Mouse (Mus musculus): ENCODE results near the gene Grip1. TPM values are rescaled to one million over a fixed set of nuclear protein-coding genes. Genes with fewer than 3 reads are reported as not detected.

The Grip1 gene
- polyA plus RNA-seq, 1 experiment = 0.13 TPM

DNA sequence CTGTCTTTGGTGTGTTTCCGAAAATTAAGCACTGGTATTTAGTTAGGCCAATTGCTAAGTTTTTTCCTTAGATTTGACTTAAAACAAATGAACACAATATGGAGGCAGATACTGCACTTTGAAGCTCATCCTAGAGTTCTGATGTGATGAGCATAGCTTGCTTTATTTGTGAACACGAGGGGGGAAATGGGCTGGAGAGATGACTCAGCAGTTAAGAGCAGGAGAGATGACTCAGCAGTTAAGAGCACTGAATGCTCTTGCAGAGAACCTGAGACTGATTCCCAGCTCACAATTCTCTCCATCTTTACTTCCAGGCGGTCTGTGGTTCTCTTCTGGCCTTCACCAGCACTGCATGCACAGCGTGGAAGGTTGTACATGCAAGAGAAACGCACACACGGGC, 273.3 kb downstream of the Grip1 start:
- Histone ChIP-seq H3K36me3 (ENCODE audit: control insufficient read depth, insufficient read depth, low read length) (no peaks in the 10 kb centered on the region), H3K27ac (ENCODE audit: insufficient read depth, low read depth, low read length) (no peak overlapping the region), H3K4me1 (ENCODE audit: control insufficient read depth, insufficient read depth, insufficient read length, low read length) (no peaks in the 10 kb centered on the region), H3K27me3 (ENCODE audit: control insufficient read depth, insufficient read depth, low read length) (no peaks in the 10 kb centered on the region), H3K4me3 (ENCODE audit: low read depth, low read length) (no peak overlapping the region)
- TF ChIP-seq POLR2A (IDR thresholded peaks at IDR 0.05; ENCODE audit: low read depth, low read length) (no peak), CTCF (IDR thresholded peaks at IDR 0.05; ENCODE audit: extremely low read depth, insufficient read length, insufficient replicate concordance, low read depth, low read length) (no peak)
- WGBS = 76% methylated on average over 6 of the region's 6 CpGs

DNA sequence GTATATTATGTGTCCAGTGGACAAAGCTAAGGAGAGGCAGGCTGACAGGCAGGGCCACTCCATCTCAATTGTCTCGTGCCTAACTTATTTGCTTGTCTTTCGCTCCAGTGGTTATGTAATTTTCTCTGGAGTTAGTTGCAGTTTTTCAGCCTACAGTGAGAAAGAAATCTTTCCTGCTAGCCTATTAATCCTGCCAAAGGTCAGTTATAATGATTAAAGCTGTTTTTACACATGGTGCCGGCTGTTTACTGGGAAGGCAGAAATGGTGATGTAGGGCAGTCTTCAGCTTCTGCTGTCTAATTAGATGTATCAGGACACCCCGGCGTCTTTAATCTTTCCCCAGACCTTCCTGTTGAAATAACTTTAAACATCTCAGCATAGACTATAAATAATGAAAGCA, 276.6 kb downstream of the Grip1 start:
- no peaks in the 10 kb centered on the region for H3K4me1 ChIP-seq (ENCODE audit: control insufficient read depth, insufficient read depth, insufficient read length, low read length)
- H3K4me3 ChIP-seq (ENCODE audit: low read depth, low read length) = no peak overlapping the region
- H3K36me3 ChIP-seq (ENCODE audit: control insufficient read depth, insufficient read depth, low read length) = no peaks in the 10 kb centered on the region
- no peak overlapping the region for H3K27ac ChIP-seq (ENCODE audit: insufficient read depth, low read depth, low read length)
- no peaks in the 10 kb centered on the region for H3K27me3 ChIP-seq (ENCODE audit: control insufficient read depth, insufficient read depth, low read length)
- WGBS = 63% methylated on average over 5 of the region's 5 CpGs
- no peak for TF ChIP-seq CTCF (IDR thresholded peaks at IDR 0.05; ENCODE audit: extremely low read depth, insufficient read length, insufficient replicate concordance, low read depth, low read length)

DNA sequence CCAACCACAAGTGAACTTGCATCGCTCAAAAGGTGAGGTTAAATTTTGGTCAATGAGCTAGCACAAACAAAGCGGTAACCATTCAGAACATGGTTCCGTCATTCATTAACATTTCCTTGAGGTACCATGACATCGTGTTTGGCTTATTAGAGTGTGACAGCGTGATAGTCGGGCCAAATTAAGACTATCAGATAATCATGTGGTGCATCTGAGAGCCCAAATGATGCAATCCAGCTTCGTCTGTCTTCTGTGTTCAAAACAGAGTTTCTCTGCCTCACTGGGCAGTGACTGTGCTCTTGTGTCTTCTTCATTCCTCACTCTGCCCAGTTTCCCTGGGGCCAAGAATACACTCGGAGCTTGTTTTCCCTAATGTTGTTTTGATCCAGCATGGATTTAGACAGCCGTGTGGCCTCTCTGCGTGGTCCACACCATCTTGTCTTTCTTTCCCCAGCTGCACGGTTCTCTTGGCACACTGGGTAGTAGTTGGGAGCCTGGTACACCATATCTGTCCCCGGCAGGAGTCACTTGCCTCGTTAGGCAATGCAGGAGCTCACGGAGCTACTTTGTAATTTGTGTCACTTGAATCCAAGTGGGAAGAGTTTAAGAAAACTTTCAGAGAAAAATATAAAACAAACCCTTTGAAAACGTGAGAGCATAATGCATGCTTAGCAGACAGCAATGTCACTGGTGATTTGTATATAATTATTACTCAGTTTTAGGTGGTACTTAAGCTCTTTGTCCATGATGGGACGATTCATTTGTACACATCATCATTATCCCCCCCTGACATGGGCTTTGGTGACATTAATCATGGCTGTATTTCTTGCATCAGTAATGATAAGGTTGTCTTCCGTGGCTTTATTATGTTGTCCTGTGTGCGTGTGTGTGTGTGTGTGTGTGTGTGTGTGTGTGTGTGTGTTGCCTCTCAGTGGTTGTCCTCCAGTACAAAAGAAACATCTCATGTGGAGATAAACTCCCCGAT, 281.7 kb downstream of the Grip1 start:
- Histone ChIP-seq H3K27ac (ENCODE audit: insufficient read depth, low read depth, low read length) (no peak overlapping the region), H3K4me1 (ENCODE audit: control insufficient read depth, insufficient read depth, insufficient read length, low read length) (no peaks in the 10 kb centered on the region), H3K36me3 (ENCODE audit: control insufficient read depth, insufficient read depth, low read length) (no peaks in the 10 kb centered on the region), H3K4me3 (ENCODE audit: low read depth, low read length) (no peak overlapping the region), H3K27me3 (ENCODE audit: control insufficient read depth, insufficient read depth, low read length) (no peaks in the 10 kb centered on the region)
- TF ChIP-seq CTCF (IDR thresholded peaks at IDR 0.05; ENCODE audit: extremely low read depth, insufficient read length, insufficient replicate concordance, low read depth, low read length) = no peak
- TF ChIP-seq POLR2A (IDR thresholded peaks at IDR 0.05; ENCODE audit: low read depth, low read length) = no peak
- 78% methylated on average over 19 of the region's 19 CpGs for WGBS

DNA sequence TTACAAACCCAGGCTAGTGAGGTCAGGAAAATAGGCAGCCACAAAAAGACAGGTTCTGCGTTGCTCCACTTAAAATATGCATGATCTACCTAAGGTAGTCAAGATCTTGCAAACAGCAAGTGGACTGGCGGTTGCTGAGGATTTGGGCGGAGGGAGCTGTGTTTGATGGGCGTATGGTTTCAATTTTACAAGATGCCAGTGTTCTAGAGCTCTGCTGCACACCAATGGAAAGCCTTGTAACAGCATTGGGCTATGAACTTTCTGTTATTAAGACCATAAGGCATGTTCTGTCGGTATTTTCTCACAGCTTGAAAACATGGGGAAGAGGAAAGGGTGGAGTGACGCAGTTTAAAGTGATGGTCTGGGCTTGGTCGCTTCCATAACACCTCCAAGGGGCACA, 285.8 kb downstream of the Grip1 start:
- H3K27me3 ChIP-seq (ENCODE audit: control insufficient read depth, insufficient read depth, low read length) = no peaks in the 10 kb centered on the region
- H3K36me3 ChIP-seq (ENCODE audit: control insufficient read depth, insufficient read depth, low read length) = no peaks in the 10 kb centered on the region
- no peaks in the 10 kb centered on the region for H3K4me1 ChIP-seq (ENCODE audit: control insufficient read depth, insufficient read depth, insufficient read length, low read length)
- WGBS = 84% methylated on average over 7 of the region's 7 CpGs
- H3K4me3 ChIP-seq (ENCODE audit: low read depth, low read length) = no peak overlapping the region
- no peak for TF ChIP-seq CTCF (IDR thresholded peaks at IDR 0.05; ENCODE audit: extremely low read depth, insufficient read length, insufficient replicate concordance, low read depth, low read length)
- no peak for TF ChIP-seq POLR2A (IDR thresholded peaks at IDR 0.05; ENCODE audit: low read depth, low read length)
- H3K27ac ChIP-seq (ENCODE audit: insufficient read depth, low read depth, low read length) = no peak overlapping the region

DNA sequence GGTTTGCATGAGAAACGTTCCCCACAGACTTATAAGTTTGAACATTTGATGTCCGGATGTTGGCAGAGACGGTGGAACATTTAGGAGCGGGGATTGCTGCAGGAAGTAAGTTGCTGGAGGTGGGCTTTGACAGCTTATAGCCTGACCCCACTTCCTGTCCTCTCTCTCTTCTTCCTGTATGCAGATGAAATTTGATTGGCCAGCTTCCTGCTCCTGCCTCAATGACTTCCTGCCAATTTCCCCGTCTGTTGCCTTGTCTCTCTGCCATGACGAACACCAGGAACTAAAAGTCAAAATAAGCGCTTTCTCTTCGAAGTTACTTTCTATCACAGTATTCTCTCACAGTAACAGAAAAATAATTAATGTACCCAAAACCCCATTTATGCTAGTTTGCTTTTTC, 289.1 kb downstream of the Grip1 start:
- no peaks in the 10 kb centered on the region for H3K36me3 ChIP-seq (ENCODE audit: control insufficient read depth, insufficient read depth, low read length)
- H3K27me3 ChIP-seq (ENCODE audit: control insufficient read depth, insufficient read depth, low read length) = no peaks in the 10 kb centered on the region
- H3K4me1 ChIP-seq (ENCODE audit: control insufficient read depth, insufficient read depth, insufficient read length, low read length) = no peaks in the 10 kb centered on the region
- TF ChIP-seq POLR2A (IDR thresholded peaks at IDR 0.05; ENCODE audit: low read depth, low read length) (no peak), CTCF (IDR thresholded peaks at IDR 0.05; ENCODE audit: extremely low read depth, insufficient read length, insufficient replicate concordance, low read depth, low read length) (no peak)
- H3K4me3 ChIP-seq (ENCODE audit: low read depth, low read length) = no peak overlapping the region
- 70% methylated on average over 8 of the region's 8 CpGs for WGBS
- no peak overlapping the region for H3K27ac ChIP-seq (ENCODE audit: insufficient read depth, low read depth, low read length)

DNA sequence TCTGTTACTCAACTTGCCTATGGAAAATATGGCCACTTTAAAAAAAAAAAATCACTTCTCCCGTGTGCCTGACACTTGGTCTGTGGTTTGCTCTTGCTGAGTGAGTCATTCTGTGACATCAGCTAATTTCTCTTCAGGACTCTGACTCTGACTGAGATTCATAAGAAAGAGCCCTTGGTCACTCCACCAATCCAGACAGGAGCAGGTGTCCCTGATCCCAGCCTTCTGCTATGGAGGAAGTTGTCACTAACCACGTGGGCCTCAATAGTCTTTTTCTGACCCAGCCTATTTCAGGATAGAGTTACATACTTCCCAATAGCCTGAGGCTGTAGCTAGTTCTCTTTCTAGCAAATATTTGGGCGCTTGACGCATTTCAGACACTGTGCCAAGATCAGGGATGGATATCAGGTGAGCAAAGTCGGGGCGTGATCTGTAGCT, 298.8 kb downstream of the Grip1 start:
- WGBS = 69% methylated on average over 6 of the region's 6 CpGs
- TF ChIP-seq POLR2A (IDR thresholded peaks at IDR 0.05; ENCODE audit: low read depth, low read length) = no peak
- no peak for TF ChIP-seq CTCF (IDR thresholded peaks at IDR 0.05; ENCODE audit: extremely low read depth, insufficient read length, insufficient replicate concordance, low read depth, low read length)

DNA sequence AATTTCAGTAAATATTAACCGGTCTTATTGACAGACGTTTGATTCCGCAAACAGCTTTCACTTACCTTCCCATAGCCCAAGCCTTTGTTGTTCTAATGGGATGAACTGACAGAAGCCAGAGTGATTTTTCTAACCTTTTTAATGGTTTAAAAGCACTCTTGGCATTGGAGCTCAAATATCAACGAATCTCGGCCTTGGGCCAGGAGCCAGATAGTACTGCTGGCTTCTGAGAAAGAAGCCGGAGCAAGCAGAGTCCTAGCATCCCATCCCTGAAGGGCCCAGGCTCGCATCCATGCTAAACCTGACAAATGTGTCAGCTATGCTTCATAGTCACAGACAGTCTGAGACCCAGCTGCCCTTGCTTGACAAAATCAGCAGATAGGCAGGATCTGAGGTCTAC, 302.6 kb downstream of the Grip1 start:
- Histone ChIP-seq H3K4me1 (ENCODE audit: control insufficient read depth, insufficient read depth, insufficient read length, low read length) (no peaks in the 10 kb centered on the region), H3K36me3 (ENCODE audit: control insufficient read depth, insufficient read depth, low read length) (no peaks in the 10 kb centered on the region), H3K27ac (ENCODE audit: insufficient read depth, low read depth, low read length) (no peak overlapping the region), H3K27me3 (ENCODE audit: control insufficient read depth, insufficient read depth, low read length) (no peaks in the 10 kb centered on the region), H3K4me3 (ENCODE audit: low read depth, low read length) (no peak overlapping the region)
- no peak for TF ChIP-seq CTCF (IDR thresholded peaks at IDR 0.05; ENCODE audit: extremely low read depth, insufficient read length, insufficient replicate concordance, low read depth, low read length)
- TF ChIP-seq POLR2A (IDR thresholded peaks at IDR 0.05; ENCODE audit: low read depth, low read length) = no peak
- 55% methylated on average over 7 of the region's 7 CpGs for WGBS

More for the DNA sequence above, 298.8 kb downstream of the Grip1 start:
- no peak overlapping the region for H3K4me3 ChIP-seq (ENCODE audit: low read depth, low read length)
- H3K4me1 ChIP-seq (ENCODE audit: control insufficient read depth, insufficient read depth, insufficient read length, low read length) = no peaks in the 10 kb centered on the region
- no peaks in the 10 kb centered on the region for H3K36me3 ChIP-seq (ENCODE audit: control insufficient read depth, insufficient read depth, low read length)
- no peak overlapping the region for H3K27ac ChIP-seq (ENCODE audit: insufficient read depth, low read depth, low read length)
- H3K27me3 ChIP-seq (ENCODE audit: control insufficient read depth, insufficient read depth, low read length) = no peaks in the 10 kb centered on the region
